In genomic region chr5:85337643-85338458, GRCm38 (mm10) we compare ENCODE assay signal across 14 mouse cellular contexts.
DNase-seq lines count a peak whose midpoint lies in the region; ATAC-seq and TF ChIP-seq lines count a peak whose summit lies in the region.
"Had no signal": no experiment of that assay in that cellular context is flagged by ENCODE, and none has a peak within 500 bp of the region (broad histone marks: within the 10 kb centered on the region; RNA-seq: fewer than 3 reads in every experiment).

No protein-coding gene starts in this region.

- no peak overlapping the region for H3K4me3 ChIP-seq in forebrain, embryonic 15.5 days
- H3K4me3 ChIP-seq in midbrain, embryonic 15.5 days = no peak overlapping the region
- H3K4me3 ChIP-seq in heart, embryonic 12.5 days = no peak overlapping the region
- H3K4me3 ChIP-seq: liver, embryonic 13.5 days had no signal

- no peak overlapping the region for H3K9ac ChIP-seq in forebrain, embryonic 15.5 days (replicated peaks)
- H3K9ac ChIP-seq in midbrain, embryonic 15.5 days = no peak overlapping the region
- no peak overlapping the region for H3K9ac ChIP-seq in heart, embryonic 12.5 days
- H3K9ac ChIP-seq: liver, embryonic 13.5 days had no signal

- no peak for TF ChIP-seq POLR2A in brain, embryonic 14.5 days (IDR thresholded peaks at IDR 0.05; ENCODE audit: borderline replicate concordance, extremely low read depth, insufficient read depth, insufficient read length, poor library complexity, severe bottlenecking)

- no peaks in the 10 kb centered on the region for H3K36me3 ChIP-seq in forebrain, embryonic 15.5 days
- no peaks in the 10 kb centered on the region for H3K36me3 ChIP-seq in midbrain, embryonic 15.5 days (replicated peaks)
- no peaks in the 10 kb centered on the region for H3K36me3 ChIP-seq in heart, embryonic 12.5 days
- H3K36me3 ChIP-seq: liver, embryonic 13.5 days had no signal

- TF ChIP-seq CTCF in brain, embryonic 14.5 days (IDR thresholded peaks at IDR 0.05; ENCODE audit: borderline replicate concordance, extremely low read depth, insufficient read depth, insufficient read length) = no peak

- peak; percentile 83 for ATAC-seq in forebrain, embryonic 15.5 days (replicated peaks)
- peak; percentile 84 for ATAC-seq in midbrain, embryonic 15.5 days (replicated peaks)
- no peak for ATAC-seq in cerebellum, adult (ENCODE audit: insufficient number of reproducible peaks, low FRiP score, low TSS enrichment)
- no peak for ATAC-seq in heart, embryonic 12.5 days (ENCODE audit: insufficient number of reproducible peaks, low FRiP score)
- ATAC-seq: CD4-positive, CD25-positive, alpha-beta regulatory T cell, adult 4 months; intestine, embryonic 16.5 days had no signal

- H3K27ac ChIP-seq in forebrain, embryonic 15.5 days (replicated peaks) = peak overlapping the region; percentile 39; the same call in 1 of the 2 replicates
- no peak overlapping the region; the same call in 1 of the 2 replicates for H3K27ac ChIP-seq in midbrain, embryonic 15.5 days
- H3K27ac ChIP-seq in heart, embryonic 12.5 days (ENCODE audit: poor library complexity, severe bottlenecking) = no peak overlapping the region
- H3K27ac ChIP-seq: liver, embryonic 13.5 days had no signal

- H3K9me3 ChIP-seq in forebrain, embryonic 15.5 days = no peaks in the 10 kb centered on the region
- H3K9me3 ChIP-seq in midbrain, embryonic 15.5 days = no peaks in the 10 kb centered on the region
- no peaks in the 10 kb centered on the region; the same call in 1 of the 2 replicates for H3K9me3 ChIP-seq in heart, embryonic 12.5 days (replicated peaks)
- H3K9me3 ChIP-seq: liver, embryonic 13.5 days had no signal

- WGBS in forebrain, embryonic 15.5 days = 26% methylated on average over 8 of the region's 8 CpGs
- 33% methylated on average over 8 of the region's 8 CpGs for WGBS in midbrain, embryonic 15.5 days
- 74% methylated on average over 8 of the region's 8 CpGs for WGBS in heart, embryonic 12.5 days

- H3K4me2 ChIP-seq in forebrain, embryonic 15.5 days (replicated peaks) = no peak overlapping the region
- no peak overlapping the region for H3K4me2 ChIP-seq in midbrain, embryonic 15.5 days
- no peak overlapping the region for H3K4me2 ChIP-seq in heart, embryonic 12.5 days
- H3K4me2 ChIP-seq: liver, embryonic 13.5 days had no signal

- H3K27me3 ChIP-seq in forebrain, embryonic 15.5 days = no peaks in the 10 kb centered on the region
- H3K27me3 ChIP-seq in midbrain, embryonic 15.5 days (replicated peaks) = no peaks in the 10 kb centered on the region
- H3K27me3 ChIP-seq in heart, embryonic 12.5 days (replicated peaks) = no peaks in the 10 kb centered on the region
- H3K27me3 ChIP-seq: liver, embryonic 13.5 days had no signal

- H3K4me1 ChIP-seq in forebrain, embryonic 15.5 days = peaks cover 12% of the 10 kb centered on the region
- peaks cover 6% of the 10 kb centered on the region; the same call in 1 of the 2 replicates for H3K4me1 ChIP-seq in midbrain, embryonic 15.5 days
- H3K4me1 ChIP-seq in heart, embryonic 12.5 days (replicated peaks) = no peaks in the 10 kb centered on the region
- H3K4me1 ChIP-seq: liver, embryonic 13.5 days had no signal

- peak; percentile 24 for DNase-seq in layer of hippocampus, adult 9-11 months
- DNase-seq in layer of hippocampus, adult 18-20 months (ENCODE audit: low spot score in 2 of 2) = no peak
- DNase-seq in brain, embryonic 14.5 days (ENCODE audit: low read depth) = peak; percentile 90
- DNase-seq in lung, postnatal 4 days = no peak
- DNase-seq: kidney, postnatal 25 days; liver, embryonic 13.5 days; lung, postnatal 10 days; spleen, adult 18-20 months had no signal

Comparison
In these comparisons a context has a peak if more than half of its experiments do, and no peak if none do; other contexts are left out.
1. DNase-seq: peak in layer of hippocampus, adult 9-11 months (single experiment) and brain, embryonic 14.5 days (single experiment); none in layer of hippocampus, adult 18-20 months (0 of 2) and lung, postnatal 4 days (0 of 2).
2. ATAC-seq: peak in forebrain, embryonic 15.5 days (single experiment) and midbrain, embryonic 15.5 days (single experiment); none in cerebellum, adult (single experiment) and heart, embryonic 12.5 days (single experiment).